Mouse (Mus musculus) MEL (cell line): ENCODE results near the gene Zfp108. TPM values are rescaled to one million over a fixed set of nuclear protein-coding genes. Genes with fewer than 3 reads are reported as not detected.

ENCODE experiments used
- DNase-seq: peaks from one replicate; pipeline ENCODE4 v3.0.0; 2011; ENCODE audit warnings: low read depth, low spot score
- H3K27ac ChIP-seq: 2 replicates; pipeline ENCODE4 v1.5.1; 2012; ENCODE audit warnings: low read depth, mild to moderate bottlenecking, control low read depth, low read length, moderate library complexity; ENCODE audit not compliant: control insufficient read depth
- H3K27me3 ChIP-seq, 2 experiments: fragments of 150-350 bp in 1 of 2; sonication (generic) in 1 of 2; 2 replicates each; pipeline ENCODE4 v1.6.1; 2012; ENCODE audit warnings: low read length in 2 of 2, mild to moderate bottlenecking in 2 of 2, improper control_type of control experiment in 1 of 2, moderate library complexity in 1 of 2; ENCODE audit not compliant: insufficient read depth in 2 of 2, control insufficient read depth in 1 of 2
- H3K36me3 ChIP-seq, 2 experiments: 2 replicates each; pipeline ENCODE4 v1.6.1; 2012 to 2014; ENCODE audit warnings: low read length in 2 of 2, improper control_type of control experiment in 1 of 2, inconsistent platforms in 1 of 2, mild to moderate bottlenecking in 1 of 2; ENCODE audit not compliant: insufficient read depth in 2 of 2, control insufficient read depth in 1 of 2
- H3K4me1 ChIP-seq, 2 experiments: fragments of 150-350 bp in 1 of 2; sonication (generic) in 1 of 2; 2 replicates each; pipeline ENCODE4 v1.6.1; 2012; ENCODE audit warnings: low read length in 2 of 2, improper control_type of control experiment in 1 of 2, mild to moderate bottlenecking in 1 of 2; ENCODE audit not compliant: insufficient read depth in 2 of 2, control insufficient read depth in 1 of 2
- H3K4me3 ChIP-seq, 2 experiments: fragments of 150-350 bp in 1 of 2; sonication (generic) in 1 of 2; 2 replicates each; pipeline ENCODE4 v1.5.1; 2012; ENCODE audit warnings: low read depth in 2 of 2, low read length in 2 of 2, mild to moderate bottlenecking in 2 of 2, moderate library complexity in 2 of 2, control low read depth in 1 of 2, improper control_type of control experiment in 1 of 2; ENCODE audit not compliant: control insufficient read depth in 1 of 2, insufficient read depth in 1 of 2
- H3K79me2 ChIP-seq: 2 replicates; pipeline ENCODE4 v1.6.1; 2012; ENCODE audit warnings: mild to moderate bottlenecking, low read length, moderate library complexity; ENCODE audit not compliant: control insufficient read depth, poor library complexity, insufficient read depth
- H3K9ac ChIP-seq: 2 replicates; pipeline ENCODE4 v1.6.1; 2012; ENCODE audit warnings: low read depth, mild to moderate bottlenecking, control low read depth, low read length, moderate library complexity; ENCODE audit not compliant: control insufficient read depth, poor library complexity, severe bottlenecking
- H3K9me3 ChIP-seq: fragments of 150-350 bp; sonication (generic); replicated peaks from 2 replicates; pipeline ENCODE4 v1.6.1; 2012; ENCODE audit warnings: mild to moderate bottlenecking, low read length, improper control_type of control experiment, moderate library complexity; ENCODE audit not compliant: insufficient read depth
- E2F4 ChIP-seq: IDR thresholded peaks from 2 replicates; pipeline ENCODE4 v1.6.1; 2011; ENCODE audit warnings: low read depth, low read length, improper control_type of control experiment, borderline replicate concordance
- EP300 ChIP-seq, 2 experiments: IDR thresholded peaks; 2 replicates each; pipeline ENCODE4 v1.6.1; 2011; ENCODE audit warnings: improper control_type of control experiment in 2 of 2, low read length in 2 of 2, low read depth in 1 of 2, mild to moderate bottlenecking in 1 of 2
- ETS1 ChIP-seq: IDR thresholded peaks from 2 replicates; pipeline ENCODE4 v1.6.1; 2012; ENCODE audit warnings: low read depth, mild to moderate bottlenecking, inconsistent platforms, low read length, improper control_type of control experiment, moderate library complexity
- GABPA ChIP-seq: IDR thresholded peaks from 2 replicates; pipeline ENCODE4 v1.6.1; 2012; ENCODE audit warnings: low read depth, mild to moderate bottlenecking, inconsistent platforms, low read length, improper control_type of control experiment, moderate library complexity
- HCFC1 ChIP-seq: IDR thresholded peaks from 2 replicates; pipeline ENCODE4 v1.6.1; 2012; ENCODE audit warnings: low read depth, mild to moderate bottlenecking, inconsistent platforms, low read length, improper control_type of control experiment, moderate library complexity
- MEF2A ChIP-seq: IDR thresholded peaks from 2 replicates; pipeline ENCODE4 v1.6.1; 2014; ENCODE audit warnings: low read depth, mild to moderate bottlenecking, inconsistent platforms, low read length, improper control_type of control experiment; ENCODE audit not compliant: poor library complexity, insufficient replicate concordance, severe bottlenecking; ENCODE audit errors: extremely low read depth
- MYB ChIP-seq: IDR thresholded peaks from 2 replicates; pipeline ENCODE4 v1.6.1; 2011; ENCODE audit warnings: mild to moderate bottlenecking, low read depth, low read length, improper control_type of control experiment
- POLR2AphosphoS5 ChIP-seq: IDR thresholded peaks from 2 replicates; pipeline ENCODE4 v1.6.1; 2012; ENCODE audit warnings: low read depth, borderline replicate concordance, mild to moderate bottlenecking, inconsistent platforms, low read length, moderate library complexity, mixed read lengths
- RCOR1 ChIP-seq: IDR thresholded peaks from 2 replicates; pipeline ENCODE4 v1.6.1; 2012; ENCODE audit warnings: low read depth, mild to moderate bottlenecking, inconsistent platforms, low read length, improper control_type of control experiment
- TAL1 ChIP-seq: IDR thresholded peaks from 2 replicates; pipeline ENCODE4 v1.6.1; 2012; ENCODE audit warnings: mild to moderate bottlenecking, inconsistent platforms, low read length, moderate library complexity, mixed read lengths
- USF2 ChIP-seq, 2 experiments: IDR thresholded peaks; 2 replicates each; pipeline ENCODE4 v1.6.1; 2011 to 2012; ENCODE audit warnings: improper control_type of control experiment in 2 of 2, low read length in 2 of 2, borderline replicate concordance in 1 of 2, inconsistent platforms in 1 of 2, low read depth in 1 of 2, mild to moderate bottlenecking in 1 of 2; ENCODE audit not compliant: insufficient read depth in 1 of 2
- ZC3H11A ChIP-seq: IDR thresholded peaks from 2 replicates; pipeline ENCODE4 v1.6.1; 2012; ENCODE audit warnings: low read depth, mild to moderate bottlenecking, inconsistent platforms, low read length, improper control_type of control experiment
- ZKSCAN1 ChIP-seq: IDR thresholded peaks from 2 replicates; pipeline ENCODE4 v1.6.1; 2012; ENCODE audit warnings: low read depth, mild to moderate bottlenecking, inconsistent platforms, low read length, improper control_type of control experiment, moderate library complexity
- ZMIZ1 ChIP-seq: IDR thresholded peaks from 2 replicates; pipeline ENCODE4 v1.6.1; 2012; ENCODE audit warnings: low read depth, mild to moderate bottlenecking, inconsistent platforms, low read length, improper control_type of control experiment, moderate library complexity
- polyA plus RNA-seq, 2 experiments: library from polyadenylated mRNA; stranded (reverse) in 1 of 2; unstranded in 1 of 2; fragments of >175 nt in 1 of 2; fragments of >200 nt in 1 of 2; gene quantifications; 2 replicates each; pipeline versions ENCODE4 v1.2.1 to v1.2.4; 2012; ENCODE audit warnings: low replicate concordance in 2 of 2, low read depth in 1 of 2; ENCODE audit not compliant: insufficient read length in 2 of 2, insufficient read depth in 1 of 2, missing spikeins in 1 of 2
- total RNA-seq: library from RNA; depleted of rRNA; stranded (reverse); fragments of 300-350 nt; gene quantifications from 2 replicates; pipeline ENCODE4 v1.2.3, GENCODE M21; 2012

The Zfp108 gene
- total and polyA plus RNA-seq, 3 experiments = not detected

- Histone ChIP-seq H3K9me3 (no peaks in the 10 kb centered on the region), H3K27me3 (no peaks in the 10 kb centered on the region), H3K4me3 (no peak overlapping the region)
- TF ChIP-seq ETS1 = no peak
- TF ChIP-seq ZKSCAN1 = no peak
- no peak for TF ChIP-seq HCFC1
- no peak for TF ChIP-seq MYB
- TF ChIP-seq GABPA = no peak
- no peak for TF ChIP-seq POLR2AphosphoS5
- TF ChIP-seq ZC3H11A = no peak
- no peak for TF ChIP-seq ZMIZ1
- TF ChIP-seq EP300 (IDR thresholded peaks at IDR 0.05; ENCODE audit: low read depth in 1 of 2, low read length in 2 of 2) = no peak
- TF ChIP-seq RCOR1 = no peak
- no peak for TF ChIP-seq USF2 (IDR thresholded peaks at IDR 0.05; ENCODE audit: borderline replicate concordance in 1 of 2, insufficient read depth in 1 of 2, low read depth in 1 of 2, low read length in 2 of 2)
- TF ChIP-seq E2F4 = no peak
- TF ChIP-seq, all 39 proteins: peak for 0
- Histone ChIP-seq H3K36me3 (no peaks in the 10 kb centered on the region; a peak in 1 of 4 replicates), H3K9ac (no peak overlapping the region), H3K4me1 (no peaks in the 10 kb centered on the region), H3K27ac (no peak overlapping the region), H3K79me2 (no peaks in the 10 kb centered on the region)
- no peak for DNase-seq
Observed at GRCm38 (mm10) chr7:24291387-24292090, 36.9 kb downstream of the Zfp108 start.

DNA sequence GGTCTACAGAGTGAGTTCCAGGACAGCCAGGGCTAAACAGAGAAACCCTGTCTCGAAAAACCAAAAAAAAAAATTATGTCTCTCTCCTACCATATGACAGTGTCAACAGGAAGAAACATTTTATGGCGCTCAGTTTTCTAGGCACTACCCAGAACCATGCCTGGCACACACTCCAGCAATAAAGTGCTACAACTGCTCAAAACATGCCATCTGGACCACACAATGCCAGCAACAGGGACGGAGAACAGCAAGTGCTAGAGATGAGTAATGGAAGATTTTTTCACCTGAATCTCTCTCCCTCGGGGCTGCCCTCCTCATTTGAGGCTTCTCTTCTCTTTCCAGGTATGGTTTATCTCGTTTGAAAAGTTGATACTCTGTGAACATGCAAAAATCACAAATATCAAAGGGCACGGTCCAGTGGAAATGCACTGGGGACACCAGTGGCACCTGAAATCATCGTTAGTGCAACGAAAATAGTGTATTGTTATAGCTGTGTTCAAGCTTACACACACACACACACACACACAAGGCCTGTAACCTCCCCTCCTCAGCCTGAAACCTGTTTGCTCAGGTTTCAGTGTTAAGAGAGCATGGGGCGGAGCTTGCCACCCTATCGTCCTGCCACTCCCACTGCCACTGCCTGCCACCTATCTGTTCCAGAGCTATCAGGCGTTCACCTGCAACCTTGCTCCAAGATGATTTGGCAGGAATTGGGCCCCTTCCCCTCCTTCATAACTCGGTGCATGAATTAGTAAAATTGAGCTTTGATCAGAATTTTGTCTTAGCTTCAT, 38.7 kb downstream of the Zfp108 start:
- Histone ChIP-seq H3K9ac (no peak overlapping the region), H3K27ac (no peak overlapping the region), H3K79me2 (no peaks in the 10 kb centered on the region), H3K4me1 (no peaks in the 10 kb centered on the region), H3K27me3 (no peaks in the 10 kb centered on the region), H3K36me3 (no peaks in the 10 kb centered on the region; a peak in 1 of 4 replicates), H3K4me3 (no peak overlapping the region), H3K9me3 (no peaks in the 10 kb centered on the region)
- no peak for DNase-seq
- TF ChIP-seq MYB (no peak), MEF2A (no peak), ETS1 (no peak), TAL1 (no peak)
